Mouse (Mus musculus) liver, adult 2 months (tissue): ENCODE results near the gene Tarbp2.

Source experiments
- CTCF ChIP-seq: fragments of 200-500 bp; IDR thresholded peaks from 2 replicates; pipeline ENCODE4 v1.5.1; 2011; ENCODE audit warnings: low read depth, low read length, control low read depth
- POLR2A ChIP-seq: fragments of 200-500 bp; IDR thresholded peaks from 2 replicates; pipeline ENCODE4 v1.6.1; 2011; ENCODE audit warnings: low read length, control low read depth; ENCODE audit not compliant: insufficient read depth; ENCODE audit errors: extremely low read depth

DNA sequence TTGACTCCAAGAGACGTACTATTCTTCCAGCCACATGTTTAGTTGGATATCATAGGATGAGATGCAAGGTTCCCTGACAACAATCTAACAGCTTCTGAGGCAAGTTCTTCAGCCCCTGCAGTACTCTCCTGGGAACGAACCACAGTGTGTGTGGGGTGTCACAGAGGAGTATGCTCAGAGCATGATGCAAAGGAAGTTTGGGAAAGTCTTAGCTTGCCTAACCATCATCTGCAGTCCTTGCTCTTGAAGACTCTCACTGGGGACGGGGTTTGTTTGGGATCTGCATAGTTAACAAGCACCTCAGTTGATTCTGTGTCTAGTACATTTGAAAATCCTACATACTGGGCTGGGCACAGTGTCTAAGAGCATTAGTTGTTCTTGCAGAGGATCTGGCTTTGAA is 9.7 kb upstream of the Tarbp2 start:
- no peak for TF ChIP-seq POLR2A
- TF ChIP-seq CTCF: no peak
